Mouse (Mus musculus): Measurements from ENCODE around the gene Cflar.
"Not testable (repeated sequence)": the region's sequence is repeated elsewhere in the genome, so short reads cannot be mapped to it uniquely, and the experiment has no call there.

The Cflar gene

GRCm38 (mm10) chr1:58711365-58712016 is at the start of gene Cflar:
TSS of gene Cflar (plus strand) at chr1:58711508.
- DNase-seq (ENCODE audit: low read depth, low spot score) = peak; percentile 83

DNA sequence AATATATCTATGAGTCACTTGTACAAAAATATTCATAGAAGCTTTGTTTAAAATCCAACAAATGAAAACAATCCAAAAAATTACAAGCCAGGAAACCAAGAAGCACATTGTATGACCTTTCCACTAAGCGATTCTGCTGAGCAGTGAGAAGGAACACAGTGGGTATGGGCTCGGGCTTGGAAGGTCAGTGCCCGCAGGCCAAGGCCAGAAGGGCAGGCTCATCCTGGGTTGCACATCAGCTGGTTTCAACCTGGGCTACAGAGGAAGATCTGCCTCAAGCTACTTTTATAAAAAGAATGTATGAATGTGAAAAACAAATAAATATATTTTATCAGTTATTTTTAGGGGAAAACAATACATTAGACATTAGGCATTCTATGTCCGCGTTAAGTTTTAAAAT is 48.6 kb upstream of the Cflar start:
- not testable (repeated sequence) for DNase-seq (ENCODE audit: low read depth, low spot score)

- DNase-seq (ENCODE audit: low read depth, low spot score) = not testable (repeated sequence)
These were observed 47.9 kb upstream of the Cflar start for GRCm38 (mm10) chr1:58663365-58663764.

- DNase-seq (ENCODE audit: low read depth, low spot score) = no peak
These were observed 43.1 kb upstream of the Cflar start for GRCm38 (mm10) chr1:58668191-58668590.

GRCm38 (mm10) chr1:58669635-58670034 is 41.7 kb upstream of the Cflar start:
- DNase-seq (ENCODE audit: low read depth, low spot score) = not testable (repeated sequence)

- DNase-seq (ENCODE audit: low read depth, low spot score) = no peak
These were observed 39.2 kb upstream of the Cflar start for GRCm38 (mm10) chr1:58672116-58672515.

- no peak for DNase-seq (ENCODE audit: low read depth, low spot score)
These were observed 36.3 kb upstream of the Cflar start for GRCm38 (mm10) chr1:58675011-58675410.

GRCm38 (mm10) chr1:58677575-58677974 is 33.7 kb upstream of the Cflar start:
- DNase-seq (ENCODE audit: low read depth, low spot score) = peak; percentile 49

GRCm38 (mm10) chr1:58678412-58678811 is 32.9 kb upstream of the Cflar start:
- not testable (repeated sequence) for DNase-seq (ENCODE audit: low read depth, low spot score)

- no peak for DNase-seq (ENCODE audit: low read depth, low spot score)
These were observed 21.9 kb upstream of the Cflar start for GRCm38 (mm10) chr1:58689426-58689825.

GRCm38 (mm10) chr1:58690006-58690744 is 21.1 kb upstream of the Cflar start:
- no peak for DNase-seq (ENCODE audit: low read depth, low spot score)

GRCm38 (mm10) chr1:58690834-58691488 is 20.3 kb upstream of the Cflar start:
- not testable (repeated sequence) for DNase-seq (ENCODE audit: low read depth, low spot score)

DNA sequence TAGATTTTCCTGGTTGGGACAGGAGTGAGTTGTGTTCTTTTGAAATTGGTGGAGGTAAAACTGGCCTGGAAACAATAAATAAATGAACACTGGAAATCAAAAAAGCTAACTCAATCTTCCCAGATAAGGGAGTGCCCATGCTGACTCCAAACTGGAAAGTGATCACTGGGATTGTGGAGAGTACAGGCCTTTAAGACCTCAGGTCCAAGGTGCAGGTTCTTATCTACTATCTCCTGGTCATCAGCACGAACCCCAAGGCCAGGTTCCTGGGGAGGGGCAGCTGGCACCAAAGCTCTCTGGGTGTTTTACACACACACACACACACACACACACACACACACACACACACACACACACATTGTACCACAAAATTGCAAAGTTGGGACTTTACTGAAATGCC is 19.6 kb upstream of the Cflar start:
- DNase-seq (ENCODE audit: low read depth, low spot score) = not testable (repeated sequence)

DNA sequence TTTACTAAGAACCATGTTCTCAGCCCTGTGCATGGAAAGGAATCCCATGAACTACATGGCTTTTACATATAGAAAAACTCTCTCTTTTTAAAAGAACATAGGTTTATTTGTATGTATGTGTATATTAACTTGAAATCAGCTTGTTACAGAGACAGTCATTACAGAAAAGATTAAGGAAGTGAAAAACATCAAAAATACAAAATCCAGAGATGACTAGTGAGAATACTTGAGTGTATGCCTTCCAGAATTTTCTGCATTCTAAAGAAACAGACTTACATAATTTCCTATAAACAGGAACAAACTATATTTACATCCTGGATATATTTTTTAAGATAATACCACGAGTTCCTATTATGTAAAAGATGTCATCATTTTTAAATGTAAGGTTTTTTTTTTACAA is 17.6 kb upstream of the Cflar start:
- no peak for DNase-seq (ENCODE audit: low read depth, low spot score)

GRCm38 (mm10) chr1:58695810-58696209 is 15.5 kb upstream of the Cflar start, which contains the start of gene Als2cr12:
TSS of gene Als2cr12 (minus strand) at chr1:58695989.
- DNase-seq (ENCODE audit: low read depth, low spot score) = not testable (repeated sequence)

DNA sequence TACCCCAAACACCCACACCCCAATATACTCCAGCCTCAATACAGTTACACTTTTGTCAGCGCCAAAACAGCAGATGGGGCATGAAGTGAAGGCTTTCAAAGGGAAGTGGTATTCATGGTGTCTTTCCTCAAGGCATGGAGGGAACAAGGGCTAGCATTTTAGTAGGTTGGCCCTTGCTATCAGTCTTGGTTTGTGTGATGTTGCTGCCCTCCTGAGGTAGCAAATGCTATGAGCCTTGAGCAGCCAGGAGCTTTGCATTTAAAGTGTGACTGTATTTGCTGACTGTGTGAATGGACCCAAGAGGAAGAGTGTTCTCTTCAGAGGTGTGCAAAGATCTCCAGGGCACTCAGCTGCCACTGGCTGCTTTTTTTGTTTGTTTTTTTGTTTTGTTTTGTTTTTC is 13.7 kb upstream of the Cflar start:
- DNase-seq (ENCODE audit: low read depth, low spot score) = peak; percentile 40

DNA sequence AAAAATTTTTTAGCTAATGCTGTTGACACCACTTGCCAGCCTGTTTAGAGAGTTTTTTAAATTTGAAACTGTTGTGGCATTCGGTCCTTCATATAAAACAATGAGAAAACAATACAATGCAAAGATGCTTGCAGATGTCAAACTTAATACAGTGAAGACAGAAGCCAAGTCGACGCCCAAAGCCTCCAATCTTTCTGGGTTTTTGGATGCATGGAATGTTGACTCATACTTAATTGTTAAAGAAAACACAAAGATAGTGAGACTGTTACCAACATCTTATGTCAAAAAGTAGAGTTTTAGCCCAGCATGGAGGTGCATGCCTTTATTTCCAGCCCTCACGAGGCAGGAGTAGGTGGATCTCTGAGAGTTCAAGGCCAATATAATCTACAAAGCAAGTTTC is 12.5 kb upstream of the Cflar start:
- no peak for DNase-seq (ENCODE audit: low read depth, low spot score)

DNA sequence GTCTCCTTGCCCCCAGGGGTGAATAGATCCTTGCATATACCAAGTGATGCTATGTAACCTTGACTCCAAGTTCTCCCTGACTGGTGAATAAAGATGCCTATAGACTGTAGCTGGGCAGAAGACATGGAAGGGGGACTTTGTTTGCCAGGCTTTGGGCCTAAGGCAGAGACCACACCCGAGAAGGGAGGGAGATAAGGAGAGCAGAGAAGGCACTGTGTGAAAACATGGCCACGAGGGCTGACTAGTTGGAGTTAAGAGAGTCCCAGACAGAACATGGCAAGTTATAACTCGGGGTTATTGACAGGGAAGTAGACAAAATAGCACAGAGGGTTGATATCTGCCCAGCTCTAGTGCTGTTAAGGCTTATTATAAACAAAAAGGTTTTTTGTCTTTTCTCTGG is 11.3 kb upstream of the Cflar start:
- DNase-seq (ENCODE audit: low read depth, low spot score) = no peak

DNA sequence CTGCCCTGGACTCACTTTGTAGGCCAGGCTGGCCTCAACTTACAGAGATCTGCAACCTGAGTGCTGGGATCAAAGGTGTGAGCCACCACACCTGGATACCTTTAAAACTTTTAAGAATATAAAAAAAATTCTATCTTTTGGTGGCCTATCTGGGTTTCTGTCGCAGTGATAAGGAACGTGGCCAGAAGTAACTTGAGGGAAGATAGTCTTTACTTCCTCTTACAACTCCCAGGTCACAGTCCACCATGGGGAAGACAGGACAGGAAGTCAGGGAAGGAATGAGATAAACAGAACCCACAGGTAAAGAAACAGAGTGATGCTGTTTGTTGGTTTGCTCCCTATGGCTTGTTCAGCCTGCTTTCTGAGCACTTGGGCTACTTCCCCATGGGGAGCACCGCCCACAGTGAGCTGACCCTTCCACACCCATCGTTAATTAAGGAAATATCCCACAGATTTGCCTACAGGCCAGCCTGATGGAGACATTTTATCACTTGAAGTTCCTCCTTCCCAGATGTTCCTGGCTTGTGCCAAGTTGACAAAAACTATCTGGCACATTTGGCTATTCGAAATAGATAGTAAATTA is 10.6 kb upstream of the Cflar start:
- DNase-seq (ENCODE audit: low read depth, low spot score) = not testable (repeated sequence)

GRCm38 (mm10) chr1:58710043-58710442 is 1.3 kb upstream of the Cflar start:
- not testable (repeated sequence) for DNase-seq (ENCODE audit: low read depth, low spot score)

DNA sequence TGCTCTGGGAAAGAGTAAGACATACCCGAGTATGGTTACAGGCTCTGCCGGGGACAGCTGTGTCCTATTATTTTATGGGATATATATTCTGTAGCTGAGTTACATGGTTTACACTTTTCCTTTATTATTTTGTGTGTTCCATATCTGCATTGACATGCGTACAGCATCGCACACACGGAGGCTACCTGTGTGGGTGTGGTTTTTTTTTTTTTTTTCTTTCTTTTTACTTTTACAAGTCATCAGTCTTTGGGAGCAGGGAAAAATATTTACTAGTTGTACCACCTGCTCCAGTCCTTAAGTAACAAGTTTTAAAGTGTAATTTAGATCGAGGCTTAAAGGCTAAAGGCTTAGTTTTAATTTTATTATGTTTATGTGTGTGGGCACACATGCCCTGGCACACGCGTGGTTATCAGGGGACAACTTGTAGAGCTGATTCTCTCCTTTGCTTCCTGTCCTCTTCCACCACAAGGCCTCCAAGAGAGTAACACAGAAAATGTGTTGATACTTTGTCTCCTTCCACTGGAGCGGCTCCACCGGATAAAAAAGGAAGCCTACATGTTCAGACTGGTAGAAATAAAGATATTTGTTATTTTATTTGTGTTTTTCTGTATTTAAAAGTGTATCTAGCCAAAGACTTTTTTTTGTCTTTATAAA is 470 bp upstream of the Cflar start:
- DNase-seq (ENCODE audit: low read depth, low spot score) = peak; percentile 64

Data from CD4-positive helper T cell, adult 2 months (primary cell).